Mouse (Mus musculus) right cerebral cortex, postnatal 4 days (tissue): ENCODE results near the gene Gabrr3.

Source experiments
- DNase-seq: peaks from one replicate; pipeline ENCODE4 v3.0.0-alpha.2; 2022

Gene Gabrr3

DNA sequence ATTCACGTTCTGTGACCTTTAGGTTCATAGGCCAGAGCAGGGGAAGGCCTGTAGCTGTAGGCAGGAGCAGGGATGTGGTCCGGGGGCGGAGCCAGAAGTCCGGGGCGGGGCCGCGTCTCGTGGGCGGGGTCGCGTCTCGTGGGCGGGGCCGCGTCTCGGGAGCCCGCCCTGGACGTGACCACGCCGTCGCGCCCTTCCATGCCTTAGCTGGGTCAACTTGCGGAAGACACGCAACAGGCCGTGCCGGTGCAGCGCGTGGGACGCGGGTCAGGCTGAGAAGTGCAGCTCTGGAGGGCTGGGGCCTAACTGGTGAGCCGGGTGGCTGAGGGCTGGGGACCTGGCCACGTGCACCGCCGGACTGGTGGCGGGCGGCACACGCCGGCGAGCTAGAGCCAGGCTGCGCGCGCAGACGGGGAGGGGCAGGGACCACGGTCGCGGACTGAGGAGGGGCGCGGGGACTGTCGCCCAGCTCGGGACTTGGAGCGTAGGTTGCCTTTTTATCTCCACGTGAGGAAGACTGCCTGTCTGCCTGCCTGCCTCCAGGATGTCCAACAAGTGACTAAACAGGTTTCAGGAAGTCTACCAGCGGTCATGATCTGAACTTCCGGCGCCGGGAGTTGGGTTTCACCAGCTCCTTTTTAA is 64.6 kb downstream of the Gabrr3 start, which contains the start of gene Riox2:
Gene Riox2, plus strand, starts transcription at position 139 of the 642 bp plus-strand sequence.
- DNase-seq, result peak; percentile 81

DNA sequence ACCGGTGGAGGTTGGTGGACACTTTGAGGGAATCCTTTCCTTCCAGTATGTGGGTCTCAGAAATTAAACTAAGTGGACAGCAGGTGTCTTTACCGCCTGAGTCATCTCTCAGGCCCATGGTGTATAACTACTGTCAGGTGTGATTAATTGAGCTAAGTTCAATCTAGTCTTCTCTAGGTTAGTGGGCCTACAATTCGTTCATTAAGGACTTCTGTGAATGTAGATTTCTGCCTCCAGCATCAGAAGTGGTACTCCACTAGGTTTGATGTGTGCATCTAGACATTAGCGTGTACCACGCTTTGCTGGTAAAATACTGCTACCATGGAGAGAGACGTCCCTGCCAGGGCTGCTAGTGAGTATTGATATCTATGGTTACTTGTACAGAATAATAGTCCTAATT is 65.4 kb downstream of the Gabrr3 start:
- DNase-seq, result no peak

DNA sequence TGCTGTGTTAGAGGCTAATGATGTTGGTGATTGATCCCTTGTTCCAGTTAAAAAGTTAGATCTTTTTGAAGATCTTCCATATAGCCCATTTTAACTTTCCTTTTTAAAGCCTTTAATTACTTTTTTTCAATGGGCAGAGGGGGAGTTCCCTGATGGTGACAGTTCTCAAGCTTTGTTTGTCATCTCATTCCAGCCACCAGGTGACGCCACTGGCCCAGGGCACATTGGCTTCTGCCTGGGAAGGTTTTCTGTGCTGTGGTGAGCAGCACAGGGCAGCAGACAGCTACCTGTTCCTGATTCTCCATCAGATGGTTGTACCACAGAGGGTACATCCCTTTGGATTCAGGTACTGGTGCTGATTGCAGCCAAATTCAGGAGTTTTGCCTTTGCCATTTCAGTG is 67.7 kb downstream of the Gabrr3 start:
- DNase-seq, result peak; percentile 68

GRCm38 (mm10) chr16:59477955-59478354 is 70.8 kb downstream of the Gabrr3 start:
- DNase-seq, result no peak

DNA sequence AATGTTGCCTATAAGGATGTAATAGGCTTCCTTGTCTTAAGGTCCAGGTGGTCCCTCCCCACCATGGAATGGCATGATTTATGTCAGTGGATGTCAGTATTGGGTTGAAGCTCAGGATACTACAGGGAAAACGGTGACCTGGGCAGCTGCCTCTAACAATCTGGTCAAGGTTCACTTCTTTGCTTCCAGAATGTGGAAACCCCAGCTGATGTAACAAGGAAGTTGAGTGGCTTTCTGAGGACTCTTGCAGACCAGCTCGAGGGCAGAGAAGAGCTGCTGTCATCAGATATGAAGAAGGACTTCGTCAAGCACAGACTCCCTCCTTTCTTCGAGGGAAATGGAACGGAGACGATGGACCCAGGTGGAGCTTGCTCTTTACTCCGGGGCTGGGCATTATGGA is 80.1 kb downstream of the Gabrr3 start:
- DNase-seq, result no peak

DNA sequence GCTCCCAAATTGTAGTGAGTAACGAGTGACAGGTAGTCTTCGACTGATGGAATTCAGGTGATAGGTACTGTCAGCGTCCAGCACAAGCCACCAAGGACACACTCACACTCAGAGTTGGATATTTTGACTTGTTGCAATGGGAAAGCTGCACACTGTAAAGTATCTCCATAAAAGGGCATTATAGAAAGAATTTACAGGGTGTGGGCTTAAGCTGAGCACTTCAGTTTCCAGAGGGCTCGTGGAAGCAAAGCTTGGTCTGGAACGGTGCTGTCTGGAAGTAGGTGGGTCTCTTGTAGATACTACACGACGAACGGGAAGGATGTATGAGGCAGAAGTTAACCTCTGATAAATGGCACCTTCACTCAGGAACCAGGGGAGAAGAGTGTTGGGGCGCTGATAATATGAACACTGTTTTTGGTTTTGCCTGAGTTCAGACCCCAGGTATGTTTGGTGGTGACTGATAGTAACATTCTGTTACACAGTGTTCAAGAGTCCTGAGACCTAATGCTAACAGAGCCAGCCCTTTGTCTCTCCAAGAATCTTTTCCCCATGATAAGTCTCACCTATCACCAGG is 80.9 kb downstream of the Gabrr3 start:
- no peak for DNase-seq

GRCm38 (mm10) chr16:59493199-59493598 is 86.1 kb downstream of the Gabrr3 start:
- DNase-seq, result no peak

DNA sequence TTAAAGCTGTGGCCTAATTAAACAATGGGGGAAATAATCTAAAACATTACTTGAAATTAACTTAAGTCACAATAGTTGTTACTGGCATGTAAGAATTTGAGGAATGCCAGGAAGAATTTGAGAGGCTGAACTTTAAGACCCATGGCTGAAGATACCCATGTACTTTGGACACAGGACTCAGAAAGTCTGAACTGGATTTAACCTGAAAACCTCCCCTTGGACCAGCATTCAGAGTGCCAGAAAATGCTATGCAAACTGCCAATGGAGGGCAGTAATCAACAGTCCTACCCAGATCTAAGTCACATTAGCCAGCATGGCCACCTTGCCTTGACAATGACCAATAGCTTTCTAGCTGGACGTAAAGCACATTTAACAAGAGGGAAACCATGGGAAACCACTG is 90.8 kb downstream of the Gabrr3 start:
- DNase-seq, result no peak

DNA sequence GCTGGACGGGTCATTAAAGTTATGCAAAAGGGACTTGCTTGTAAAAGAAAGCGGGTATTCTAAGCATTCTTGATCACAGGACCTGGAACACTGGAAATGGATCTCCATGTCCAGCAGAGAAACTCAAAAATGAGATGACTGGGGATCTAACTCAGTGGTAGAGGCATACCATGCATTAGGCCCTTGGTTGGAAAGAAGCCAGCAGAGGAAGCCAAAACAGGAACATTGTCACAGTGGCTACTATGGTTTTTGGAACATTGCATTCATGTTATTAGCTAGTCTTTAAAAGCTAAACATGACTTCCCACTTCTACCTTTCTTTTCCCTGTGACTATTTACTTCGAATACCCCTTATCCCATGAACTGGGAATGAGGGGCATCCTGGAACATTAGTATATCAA is 92.0 kb downstream of the Gabrr3 start:
- DNase-seq, result no peak

GRCm38 (mm10) chr16:59509830-59510229 is 102.7 kb downstream of the Gabrr3 start:
- no peak for DNase-seq
